Mouse (Mus musculus) kidney, embryonic 14.5 days (tissue): ENCODE data around the gene Gm21244. TPM values are rescaled to one million over a fixed set of nuclear protein-coding genes. Genes with fewer than 3 reads are reported as not detected.
"Not testable (repeated sequence)": the region's sequence is repeated elsewhere in the genome, so short reads cannot be mapped to it uniquely, and the experiment has no call there.

Experiments used
- ATAC-seq: fragments of 200-750 bp; cut with Nextera tagmentation; 2 replicates; pipeline ENCODE4 v1.8.0; 2017; ENCODE audit warnings: moderate number of reproducible peaks, mild to moderate bottlenecking, moderate TSS enrichment, moderate library complexity; ENCODE audit not compliant: low FRiP score, low TSS enrichment
- H3K27ac ChIP-seq: fragments of 300-500 bp; sonication (generic); 2 replicates; pipeline ENCODE4 v1.5.1; 2014; ENCODE audit warnings: low read depth, mild to moderate bottlenecking, low read length, moderate library complexity, mixed read lengths
- H3K27me3 ChIP-seq: fragments of 300-500 bp; sonication (generic); 2 replicates; pipeline ENCODE4 v1.6.1; 2014; ENCODE audit warnings: mild to moderate bottlenecking, low read length; ENCODE audit not compliant: control insufficient read depth, insufficient read depth
- H3K36me3 ChIP-seq: fragments of 300-500 bp; sonication (generic); 2 replicates; pipeline ENCODE4 v1.6.1; 2014; ENCODE audit warnings: low read length, mixed read lengths; ENCODE audit not compliant: control insufficient read depth, insufficient read depth
- H3K4me1 ChIP-seq: fragments of 300-500 bp; sonication (generic); 2 replicates; pipeline ENCODE4 v1.6.1; 2014; ENCODE audit warnings: low read length, mixed read lengths; ENCODE audit not compliant: control insufficient read depth, insufficient read depth
- H3K4me2 ChIP-seq: fragments of 300-500 bp; sonication (generic); replicated peaks from 2 replicates; pipeline ENCODE4 v1.6.1; 2014; ENCODE audit warnings: low read depth, mild to moderate bottlenecking, low read length
- H3K4me3 ChIP-seq: fragments of 300-500 bp; sonication (generic); 2 replicates; pipeline ENCODE4 v1.5.1; 2014; ENCODE audit warnings: mild to moderate bottlenecking, low read length
- H3K9ac ChIP-seq: fragments of 300-500 bp; sonication (generic); 2 replicates; pipeline ENCODE4 v1.6.1; 2014; ENCODE audit warnings: low read depth, mild to moderate bottlenecking, low read length, moderate library complexity
- H3K9me3 ChIP-seq: fragments of 300-500 bp; sonication (generic); 2 replicates; pipeline ENCODE4 v1.6.1; 2016; ENCODE audit warnings: low read length; ENCODE audit not compliant: control insufficient read depth
- WGBS: fragments of 180-500 bp; shearing (Covaris S2); extraction: QIAGEN DNeasy Blood & Tissue Kit; methylation state at CpG from one replicate; pipeline ENCODE4 v1.1.7; 2014; 5-methylcytosine and 5-hydroxymethylcytosine counted together
- polyA plus RNA-seq: library from polyadenylated mRNA; unstranded; fragments of >200 nt; fragmentation: Nextera tagmentation; extraction: Ambion mirVana; gene quantifications from 2 replicates; pipeline ENCODE4 v1.2.1, GENCODE M21; 2014

Gene Gm21244
- polyA plus RNA-seq = not detected in 2 replicates

DNA sequence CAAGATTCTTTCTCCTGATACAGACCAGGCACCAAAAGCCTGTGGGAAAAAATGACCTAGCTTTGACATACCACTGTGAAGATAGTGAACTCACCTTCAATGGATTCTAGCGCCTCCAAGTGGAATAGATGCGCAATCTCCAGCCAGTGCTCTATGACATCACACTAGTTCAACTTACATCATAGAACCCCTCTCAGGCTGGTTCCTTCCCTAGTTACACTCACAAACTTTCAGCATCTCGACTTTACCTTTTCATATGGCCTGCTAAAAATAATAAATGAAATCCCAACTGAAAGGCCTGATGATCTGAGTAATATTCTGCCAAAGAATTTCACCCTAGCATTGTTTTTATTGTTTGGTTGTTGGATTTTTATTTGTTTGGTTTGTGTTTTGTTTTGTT lies at the start of gene Gm21244:
Gene Gm21244, minus strand, starts transcription at position 101 of the 400 bp plus-strand sequence.
- no CpG with 5 or more reads among the region's 3 CpGs for WGBS
- H3K27me3 ChIP-seq, H3K9ac ChIP-seq, H3K9me3 ChIP-seq, H3K36me3 ChIP-seq, H3K4me1 ChIP-seq, H3K27ac ChIP-seq, H3K4me3 ChIP-seq, ATAC-seq, H3K4me2 ChIP-seq: not testable (repeated sequence)

Other genes starting within 250 kb of the Gm21244 start
- gene Gm28998, start 84.5 kb upstream of the Gm21244 start, polyA plus RNA-seq = not detected in 2 replicates
- gene Gm21788, start 235.7 kb upstream of the Gm21244 start, polyA plus RNA-seq = not detected in 2 replicates